Comparison of ENCODE assay signal across 10 mouse cellular contexts in genomic region chr13:104805681-104806080, GRCm38 (mm10). TPM values are rescaled to one million over a fixed set of nuclear protein-coding genes. Genes with fewer than 3 reads are reported as not detected.
DNase-seq lines count a peak whose midpoint lies in the region; ATAC-seq and TF ChIP-seq lines count a peak whose summit lies in the region.
"Had no signal": no experiment of that assay in that cellular context is flagged by ENCODE, and none has a peak within 500 bp of the region (broad histone marks: within the 10 kb centered on the region; RNA-seq: fewer than 3 reads in every experiment).

No protein-coding gene starts in this region.

- WGBS in forebrain, embryonic 16.5 days = 52% methylated on average over 3 of the region's 3 CpGs
- WGBS in forebrain, embryonic 10.5 days = 59% methylated on average over 3 of the region's 3 CpGs
- WGBS in liver, postnatal 0 days (ENCODE audit: insufficient replicate concordance) = 49% methylated on average over 3 of the region's 3 CpGs
- 50% methylated on average over 3 of the region's 3 CpGs for WGBS in liver, embryonic 12.5 days (ENCODE audit: insufficient replicate concordance)

- H3K27ac ChIP-seq in forebrain, embryonic 16.5 days (ENCODE audit: low read length) = no peak overlapping the region
- no peak overlapping the region for H3K27ac ChIP-seq in forebrain, embryonic 10.5 days
- H3K27ac ChIP-seq in liver, postnatal 0 days (ENCODE audit: low read depth) = no peak overlapping the region
- no peak overlapping the region for H3K27ac ChIP-seq in liver, embryonic 12.5 days
- H3K27ac ChIP-seq: macrophage had no signal

- H3K27me3 ChIP-seq in forebrain, embryonic 16.5 days (replicated peaks; ENCODE audit: control insufficient read depth, insufficient read depth, low read length) = no peaks in the 10 kb centered on the region
- no peaks in the 10 kb centered on the region for H3K27me3 ChIP-seq in forebrain, embryonic 10.5 days (ENCODE audit: poor library complexity, severe bottlenecking)
- H3K27me3 ChIP-seq in liver, postnatal 0 days (ENCODE audit: insufficient read depth, low read length) = no peaks in the 10 kb centered on the region
- H3K27me3 ChIP-seq in liver, embryonic 12.5 days (replicated peaks) = no peaks in the 10 kb centered on the region

- H3K9me3 ChIP-seq in forebrain, embryonic 16.5 days (ENCODE audit: control insufficient read depth, low read length) = no peaks in the 10 kb centered on the region
- no peaks in the 10 kb centered on the region for H3K9me3 ChIP-seq in forebrain, embryonic 10.5 days
- no peaks in the 10 kb centered on the region for H3K9me3 ChIP-seq in liver, postnatal 0 days (ENCODE audit: low read length)
- no peaks in the 10 kb centered on the region for H3K9me3 ChIP-seq in liver, embryonic 12.5 days (replicated peaks)

- no peak for DNase-seq in forebrain, embryonic 10.5 days (ENCODE audit: extremely low spot score, low spot score)
- no peak for DNase-seq in liver, postnatal 0 days
- DNase-seq in brain, adult 2 months (ENCODE audit: low read depth, low spot score) = peak; percentile 79
- DNase-seq in right cerebral cortex, adult 2 months (ENCODE audit: low spot score in 2 of 2) = no peak

- no peak for TF ChIP-seq EP300 in liver, postnatal 0 days (IDR thresholded peaks at IDR 0.05; ENCODE audit: low read depth)

- 0 out of 2 replicates have a peak, but pooled peaks have one; percentile 45 for ATAC-seq in forebrain, embryonic 16.5 days
- ATAC-seq in liver, postnatal 0 days = no peak
- no peak for ATAC-seq in liver, embryonic 12.5 days
- ATAC-seq in megakaryocyte-erythroid progenitor cell, adult 5-6 weeks (replicated peaks; ENCODE audit: low FRiP score, low TSS enrichment, poor library complexity, severe bottlenecking) = peak; percentile 67
- ATAC-seq in erythroblast, adult 5-6 weeks (replicated peaks; ENCODE audit: low FRiP score, poor library complexity, severe bottlenecking) = no peak

- H3K4me3 ChIP-seq in forebrain, embryonic 16.5 days (replicated peaks; ENCODE audit: low read length) = no peak overlapping the region
- H3K4me3 ChIP-seq in forebrain, embryonic 10.5 days = no peak overlapping the region
- no peak overlapping the region for H3K4me3 ChIP-seq in liver, postnatal 0 days (ENCODE audit: low read depth, low read length)
- no peak overlapping the region for H3K4me3 ChIP-seq in liver, embryonic 12.5 days

- TF ChIP-seq CTCF in liver, postnatal 0 days (IDR thresholded peaks at IDR 0.05; ENCODE audit: low read depth) = peak; percentile 69

- H3K36me3 ChIP-seq in forebrain, embryonic 16.5 days (ENCODE audit: control insufficient read depth, insufficient read depth) = peaks cover 9% of the 10 kb centered on the region
- peaks cover 42% of the 10 kb centered on the region for H3K36me3 ChIP-seq in forebrain, embryonic 10.5 days (replicated peaks)
- peaks cover 9% of the 10 kb centered on the region; the same call in 1 of the 2 replicates for H3K36me3 ChIP-seq in liver, postnatal 0 days (replicated peaks; ENCODE audit: insufficient read depth, low read length)
- peaks cover 48% of the 10 kb centered on the region for H3K36me3 ChIP-seq in liver, embryonic 12.5 days

- no peaks in the 10 kb centered on the region for H3K4me1 ChIP-seq in forebrain, embryonic 16.5 days (replicated peaks; ENCODE audit: control insufficient read depth, insufficient read depth, low read length)
- H3K4me1 ChIP-seq in forebrain, embryonic 10.5 days = no peaks in the 10 kb centered on the region
- H3K4me1 ChIP-seq in liver, postnatal 0 days (ENCODE audit: insufficient read depth) = no peaks in the 10 kb centered on the region
- no peaks in the 10 kb centered on the region for H3K4me1 ChIP-seq in liver, embryonic 12.5 days

- H3K9ac ChIP-seq in forebrain, embryonic 16.5 days (replicated peaks; ENCODE audit: low read depth, low read length) = no peak overlapping the region
- no peak overlapping the region for H3K9ac ChIP-seq in liver, postnatal 0 days (replicated peaks)
- H3K9ac ChIP-seq in liver, embryonic 12.5 days = no peak overlapping the region

- H3K4me2 ChIP-seq in forebrain, embryonic 16.5 days (ENCODE audit: low read length) = no peak overlapping the region
- no peak overlapping the region for H3K4me2 ChIP-seq in liver, postnatal 0 days (ENCODE audit: low read depth, low read length)
- no peak overlapping the region for H3K4me2 ChIP-seq in liver, embryonic 12.5 days

RNA-seq across cellular contexts. Expression of gene Cwc27, which starts 11.3 kb away (rescaled TPM):
- 28.3 and 28.6 TPM in 2 replicates for polyA plus RNA-seq in forebrain, embryonic 16.5 days (2015; fragmentation: Nextera tagmentation; extraction: Ambion mirVana)
- 33.6 and 35.1 TPM in 2 replicates for polyA plus RNA-seq in forebrain, embryonic 10.5 days (2016; fragmentation: Nextera tagmentation; extraction: Ambion mirVana)
- 6.6 and 7.8 TPM in 2 replicates for polyA plus RNA-seq in liver, postnatal 0 days (2015; fragmentation: Nextera tagmentation; extraction: Ambion mirVana)
- 14.8 and 18.2 TPM in 2 replicates for polyA plus RNA-seq in liver, embryonic 12.5 days (2016; fragmentation: Nextera tagmentation; extraction: Ambion mirVana)
- 26.7 and 28.0 TPM in 2 replicates for total RNA-seq in megakaryocyte-erythroid progenitor cell, adult 5-6 weeks (2014; fragmentation: Nextera tagmentation)
- 44.5 and 49.0 TPM in 2 replicates for total RNA-seq in megakaryocyte-erythroid progenitor cell, adult 5-6 weeks (2017)
- 7.5 and 9.0 TPM in 2 replicates for total RNA-seq in erythroblast, adult 5-6 weeks (2015; ENCODE audit: low replicate concordance)
- total RNA-seq in erythroblast, adult 5-6 weeks (2017; ENCODE audit: low replicate concordance) = 12.1 and 14.7 TPM in 2 replicates

RNA-seq across cellular contexts. Expression of gene Srek1ip1, which starts 13.4 kb away (rescaled TPM):
- 16.4 and 17.0 TPM in 2 replicates for polyA plus RNA-seq in forebrain, embryonic 16.5 days (2015; fragmentation: Nextera tagmentation; extraction: Ambion mirVana)
- polyA plus RNA-seq in forebrain, embryonic 10.5 days (2016; fragmentation: Nextera tagmentation; extraction: Ambion mirVana) = 18.3 and 20.0 TPM in 2 replicates
- polyA plus RNA-seq in liver, postnatal 0 days (2015; fragmentation: Nextera tagmentation; extraction: Ambion mirVana) = 9.3 and 9.9 TPM in 2 replicates
- 10.7 and 10.9 TPM in 2 replicates for polyA plus RNA-seq in liver, embryonic 12.5 days (2016; fragmentation: Nextera tagmentation; extraction: Ambion mirVana)
- 24.4 and 31.2 TPM in 2 replicates for total RNA-seq in megakaryocyte-erythroid progenitor cell, adult 5-6 weeks (2014; fragmentation: Nextera tagmentation)
- total RNA-seq in megakaryocyte-erythroid progenitor cell, adult 5-6 weeks (2017) = 29.7 and 43.5 TPM in 2 replicates
- total RNA-seq in erythroblast, adult 5-6 weeks (2015; ENCODE audit: low replicate concordance) = 5.6 and 6.5 TPM in 2 replicates
- 12.1 and 22.0 TPM in 2 replicates for total RNA-seq in erythroblast, adult 5-6 weeks (2017; ENCODE audit: low replicate concordance)

RNA-seq across cellular contexts. Expression of gene Shisal2b, which starts 58.0 kb away (rescaled TPM):
- polyA plus RNA-seq in forebrain, embryonic 16.5 days (2015; fragmentation: Nextera tagmentation; extraction: Ambion mirVana) = 0.48 and 0.56 TPM in 2 replicates
- polyA plus RNA-seq in forebrain, embryonic 10.5 days (2016; fragmentation: Nextera tagmentation; extraction: Ambion mirVana) = 0.71 TPM in 1 of 2 replicates, not detected in the other
- polyA plus RNA-seq in liver, postnatal 0 days (2015; fragmentation: Nextera tagmentation; extraction: Ambion mirVana) = not detected in 2 replicates
- not detected in 2 replicates for polyA plus RNA-seq in liver, embryonic 12.5 days (2016; fragmentation: Nextera tagmentation; extraction: Ambion mirVana)
- not detected in 2 replicates for total RNA-seq in megakaryocyte-erythroid progenitor cell, adult 5-6 weeks (2014; fragmentation: Nextera tagmentation)
- total RNA-seq in megakaryocyte-erythroid progenitor cell, adult 5-6 weeks (2017) = not detected in 2 replicates
- total RNA-seq in erythroblast, adult 5-6 weeks (2015; ENCODE audit: low replicate concordance) = not detected in 2 replicates
- total RNA-seq in erythroblast, adult 5-6 weeks (2017; ENCODE audit: low replicate concordance) = not detected in 2 replicates
- total RNA-seq: gastrocnemius, adult 8-10 months had no signal
- polyA plus RNA-seq: macrophage had no signal

Comparison
In these comparisons a context has a peak if more than half of its experiments do, and no peak if none do; other contexts are left out.
1. ATAC-seq: peak in forebrain, embryonic 16.5 days (single experiment) and megakaryocyte-erythroid progenitor cell, adult 5-6 weeks (single experiment); none in liver, postnatal 0 days (single experiment), liver, embryonic 12.5 days (single experiment) and erythroblast, adult 5-6 weeks (single experiment).